Mouse (Mus musculus) mouse trophoblast stem cell (cell line): ENCODE data around the gene Fam114a2.

Experiments used
- in situ Hi-C, 2 experiments: fragments of 300-500 bp; cut with MseI, MboI; formaldehyde crosslinking; loops; 2 replicates in 1 of 2; 3 replicates in 1 of 2; pipeline ENCODE4 v1.15.1; 2025

Fam114a2 gene

GRCm38 (mm10) chr11:57445237-57445962 is 73.0 kb downstream of the Fam114a2 start:
- in situ Hi-C loops: no loop called here

GRCm38 (mm10) chr11:57434153-57434552 is 84.3 kb downstream of the Fam114a2 start:
- in situ Hi-C loops: no loop called here
